Mouse (Mus musculus) heart, embryonic 13.5 days (tissue): ENCODE measurements around the gene Ptges3l. TPM values are rescaled to one million over a fixed set of nuclear protein-coding genes. Genes with fewer than 3 reads are reported as not detected.

Experiments used
- microRNA-seq: library from miRNA; unstranded; fragments of <30 nt; microRNA quantifications from one replicate; pipeline ENCODE4, GENCODE M21; 2016
- polyA plus RNA-seq: library from polyadenylated mRNA; unstranded; fragments of >200 nt; fragmentation: Nextera tagmentation; extraction: Ambion mirVana; gene quantifications from 2 replicates; pipeline ENCODE4 v1.2.1, GENCODE M21; 2015

Gene Ptges3l
- polyA plus RNA-seq, 1 experiment from 2014 or later, result 71.6 TPM

Small RNA genes within 50 kb of the gene (microRNA-seq; reads per million reads assigned to microRNA genes)
- 1.0 reads per million for gene Mir6929

Other genes with a start within 250 kb of the Ptges3l start
- 0.19 and 0.33 TPM in 2 replicates for gene Ccr10, start 249.9 kb downstream of the Ptges3l start, polyA plus RNA-seq
- 11.6 and 11.7 TPM in 2 replicates for gene Ezh1, start 198.9 kb downstream of the Ptges3l start, polyA plus RNA-seq
- 210 and 234 TPM in 2 replicates for gene Ramp2, start 179.3 kb downstream of the Ptges3l start, polyA plus RNA-seq
- gene Vps25, start 171.6 kb downstream of the Ptges3l start, polyA plus RNA-seq, result 98.8 and 111 TPM in 2 replicates
- gene Wnk4, start 164.8 kb downstream of the Ptges3l start, polyA plus RNA-seq, result 7.6 and 8.0 TPM in 2 replicates
- gene Cntd1, start 146.3 kb downstream of the Ptges3l start, polyA plus RNA-seq, result 0.48 and 0.65 TPM in 2 replicates
- gene Coa3, start 146.2 kb downstream of the Ptges3l start, polyA plus RNA-seq, result 165 and 171 TPM in 2 replicates
- 128 and 130 TPM in 2 replicates for gene Becn1, start 123.0 kb downstream of the Ptges3l start, polyA plus RNA-seq
- 99.0 and 105 TPM in 2 replicates for gene Psme3, start 109.1 kb downstream of the Ptges3l start, polyA plus RNA-seq
- 0.70 and 0.75 TPM in 2 replicates for gene Aoc2, start 100.3 kb downstream of the Ptges3l start, polyA plus RNA-seq
- gene Aoc3, start 94.7 kb downstream of the Ptges3l start, polyA plus RNA-seq, result 0.28 and 0.32 TPM in 2 replicates
- not detected in 2 replicates for gene G6pc, start 57.8 kb downstream of the Ptges3l start, polyA plus RNA-seq
- gene Aarsd1, start 7.7 kb downstream of the Ptges3l start, polyA plus RNA-seq, result 35.4 and 45.9 TPM in 2 replicates
- gene Gm27029, start 537 bp downstream of the Ptges3l start, polyA plus RNA-seq, result 14.7 and 18.3 TPM in 2 replicates
- 13.1 and 14.3 TPM in 2 replicates for gene Rundc1, start 248 bp downstream of the Ptges3l start, polyA plus RNA-seq
- gene Rpl27, start 17.0 kb upstream of the Ptges3l start, polyA plus RNA-seq, result 222 and 239 TPM in 2 replicates
- gene Ifi35, start 23.1 kb upstream of the Ptges3l start, polyA plus RNA-seq, result 11.6 and 13.7 TPM in 2 replicates
- gene Rnd2, start 39.7 kb upstream of the Ptges3l start, polyA plus RNA-seq, result 23.5 and 26.4 TPM in 2 replicates
- 28.0 and 28.9 TPM in 2 replicates for gene Vat1, start 40.9 kb upstream of the Ptges3l start, polyA plus RNA-seq
- 5.5 and 7.0 TPM in 2 replicates for gene Brca1, start 126.6 kb upstream of the Ptges3l start, polyA plus RNA-seq
- 54.9 and 55.3 TPM in 2 replicates for gene Nbr1, start 126.8 kb upstream of the Ptges3l start, polyA plus RNA-seq
- 4.0 and 4.4 TPM in 2 replicates for gene Tmem106a, start 156.9 kb upstream of the Ptges3l start, polyA plus RNA-seq
- gene Gm11634, start 173.9 kb upstream of the Ptges3l start, polyA plus RNA-seq, result not detected in 2 replicates
- gene Rdm1, start 201.9 kb upstream of the Ptges3l start, polyA plus RNA-seq, result 31.8 and 37.0 TPM in 2 replicates
- gene Arl4d, start 240.2 kb upstream of the Ptges3l start, polyA plus RNA-seq, result 8.7 and 9.1 TPM in 2 replicates